Mouse (Mus musculus) liver, embryonic 14.5 days (tissue): ENCODE data around the gene Mink1.

Source experiments
- CTCF ChIP-seq: IDR thresholded peaks from 2 replicates; pipeline ENCODE4 v1.5.1; 2016; ENCODE audit warnings: antibody characterized with exemption, low read depth, control low read depth
- EP300 ChIP-seq: IDR thresholded peaks from 2 replicates; pipeline ENCODE4 v1.6.1; 2016; ENCODE audit warnings: antibody characterized with exemption, low read depth

DNA sequence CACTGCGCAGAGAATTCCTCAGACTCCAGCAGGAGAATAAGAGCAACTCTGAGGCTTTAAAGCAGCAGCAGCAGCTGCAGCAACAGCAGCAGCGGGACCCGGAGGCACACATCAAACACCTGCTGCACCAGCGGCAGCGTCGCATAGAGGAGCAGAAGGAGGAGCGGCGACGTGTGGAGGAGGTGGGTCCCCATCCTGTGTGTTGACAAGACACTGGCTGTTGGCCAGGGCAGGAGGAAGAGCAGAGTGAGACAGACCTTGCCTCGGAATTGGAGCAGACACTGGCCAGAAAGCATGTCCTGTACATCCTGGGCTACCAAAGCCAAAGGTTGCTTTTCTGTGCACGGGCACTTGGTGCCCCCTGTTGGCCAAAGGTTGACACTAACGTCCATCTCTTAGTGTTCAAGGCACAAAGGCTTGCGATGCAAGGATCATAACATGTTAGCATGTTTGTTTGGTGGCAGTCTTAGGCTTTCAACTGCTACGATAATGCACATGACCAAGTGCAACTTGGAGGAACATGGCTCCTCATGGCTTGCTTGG is 42.4 kb downstream of the Mink1 start:
- TF ChIP-seq CTCF (peak; percentile 95), EP300 (no peak)
